Mouse (Mus musculus): ENCODE data around the gene Thsd4. TPM values are rescaled to one million over a fixed set of nuclear protein-coding genes. Genes with fewer than 3 reads are reported as not detected.
"Not testable (repeated sequence)": the region's sequence is repeated elsewhere in the genome, so short reads cannot be mapped to it uniquely, and the experiment has no call there.

Gene Thsd4
- total RNA-seq, 2 experiments from 2014 or later: 19.5 to 22.7 TPM

DNA sequence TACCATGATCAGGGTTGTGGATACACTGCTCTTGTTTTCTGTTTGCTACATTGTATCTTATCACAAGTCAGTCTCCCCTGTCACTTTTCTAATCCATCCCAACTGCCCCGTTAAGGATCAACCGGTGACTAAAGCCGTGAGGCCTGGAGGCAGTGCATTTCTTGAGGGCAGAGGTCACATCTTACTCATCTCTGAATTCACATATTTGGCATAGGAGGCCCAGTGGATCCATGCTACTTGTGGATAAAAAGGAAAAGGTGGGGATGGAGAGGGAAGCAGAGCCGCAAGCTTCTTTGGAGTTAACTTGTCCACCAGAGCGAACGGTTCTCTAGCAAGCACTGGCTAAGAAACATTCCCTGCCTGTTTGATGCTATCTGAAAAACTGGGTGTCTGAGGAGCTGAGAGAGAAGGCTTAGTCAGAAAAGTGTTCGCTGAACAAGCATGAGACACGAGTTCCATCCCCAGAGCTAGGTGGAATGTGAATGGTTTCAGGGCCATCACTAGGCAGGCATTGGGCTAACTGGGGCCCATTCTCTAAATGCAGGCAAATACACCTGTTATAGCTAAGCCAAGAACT, 211.0 kb downstream of the Thsd4 start:
- no peak for DNase-seq (ENCODE audit: low spot score in 2 of 2)

DNA sequence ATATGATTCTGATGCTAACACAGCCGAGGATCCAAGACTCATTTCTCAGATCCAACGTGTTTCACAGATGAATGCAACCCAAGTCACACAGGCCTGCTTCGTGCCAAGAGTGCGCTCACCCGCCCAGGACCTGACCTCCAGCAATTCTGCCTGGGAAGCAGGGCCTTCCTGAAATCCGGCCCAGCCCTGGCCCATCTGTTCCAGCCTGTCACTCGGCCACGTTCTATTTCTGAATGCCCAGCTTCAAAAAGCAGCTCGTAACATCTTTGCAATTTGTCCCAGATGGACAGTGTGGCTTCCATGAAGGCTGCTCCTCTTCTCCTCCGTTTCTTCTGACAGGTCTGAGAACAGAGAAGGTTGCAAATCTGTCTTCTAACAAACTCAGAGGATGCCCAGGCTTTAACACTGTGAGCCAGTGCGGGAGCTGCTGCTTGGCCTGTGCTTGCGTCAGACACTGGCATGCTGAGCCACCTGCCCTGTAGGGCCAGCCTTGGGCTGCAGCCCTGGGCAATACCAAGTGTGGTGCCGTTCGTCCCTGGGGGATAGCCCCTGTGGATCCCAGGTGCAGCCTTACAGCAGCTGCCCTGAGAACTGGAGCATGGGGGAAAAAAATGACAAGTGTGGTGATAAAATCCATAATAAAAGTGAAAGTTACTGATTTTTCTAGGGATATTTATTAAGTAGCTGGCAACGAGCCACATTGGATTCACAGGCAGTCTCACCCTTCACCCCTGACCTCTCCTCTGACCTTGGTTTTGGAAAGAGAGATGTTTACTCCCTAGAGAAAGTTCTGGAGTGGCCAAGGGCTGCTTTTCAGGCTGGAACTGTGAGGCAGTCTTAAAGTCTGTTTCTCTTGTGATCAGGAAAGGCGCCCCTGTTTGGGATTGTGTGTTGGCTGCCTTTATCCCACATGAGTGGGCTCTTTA, 211.8 kb downstream of the Thsd4 start:
- peak; percentile 32 to 37 for DNase-seq (ENCODE audit: low spot score in 2 of 2)

DNA sequence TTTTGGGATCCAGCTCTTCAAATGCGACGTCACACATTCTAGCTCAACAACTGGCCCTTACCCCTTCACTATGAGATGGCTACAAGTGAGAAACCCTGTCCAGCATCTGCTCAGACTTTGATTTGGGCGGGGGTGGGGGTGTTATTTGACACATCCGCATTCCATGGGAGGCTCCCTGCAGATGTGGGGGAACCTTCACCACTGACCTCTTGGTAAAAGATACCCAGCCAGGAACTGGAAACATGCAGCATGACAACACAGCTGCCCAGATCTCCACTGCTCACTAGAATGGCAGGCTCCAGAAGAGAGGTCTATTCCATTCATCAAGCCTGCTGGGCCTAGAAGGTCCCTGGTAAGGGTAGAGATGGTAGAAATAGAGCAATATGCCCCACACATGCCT, 213.7 kb downstream of the Thsd4 start:
- no peak for DNase-seq (ENCODE audit: low spot score in 2 of 2)

DNA sequence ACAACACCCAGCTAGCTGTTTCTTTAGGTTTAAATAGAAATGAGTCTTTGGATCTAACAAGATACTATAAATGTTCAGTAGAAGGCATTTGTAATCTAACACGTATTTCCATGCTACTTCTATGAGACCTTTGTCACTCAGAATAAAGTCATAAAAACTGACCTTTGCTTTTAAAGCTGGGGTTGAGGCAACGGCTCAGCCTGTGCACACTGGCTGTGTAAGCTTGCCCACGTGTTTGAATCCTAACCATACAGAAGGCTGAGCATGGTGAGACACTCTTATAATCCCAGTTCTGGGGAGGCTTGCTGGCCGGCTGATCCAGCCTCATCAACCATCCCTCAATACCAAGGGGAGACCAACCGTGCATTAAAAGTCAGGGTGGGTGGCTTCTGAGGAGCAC, 214.4 kb downstream of the Thsd4 start:
- no peak for DNase-seq (ENCODE audit: low spot score in 2 of 2)

DNA sequence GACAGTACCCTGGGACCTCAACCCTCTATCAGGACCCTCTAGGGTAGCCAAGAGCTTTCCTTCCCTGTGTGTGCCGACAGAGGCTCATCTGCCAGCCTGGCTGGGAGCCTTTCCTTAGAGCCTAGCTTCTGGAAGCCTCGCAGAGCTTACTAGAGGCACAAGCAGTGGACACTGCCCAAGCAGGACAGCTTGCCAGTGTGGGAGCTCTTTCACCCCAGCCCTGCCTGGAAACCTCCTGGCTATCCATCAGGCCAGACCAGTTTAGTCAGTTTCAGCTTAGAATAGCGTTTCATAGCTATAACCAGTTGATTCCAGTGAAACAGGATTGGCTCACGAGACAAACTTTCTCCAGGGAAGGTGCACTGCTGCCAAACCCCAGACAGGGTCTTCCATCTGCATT, 215.6 kb downstream of the Thsd4 start:
- no peak for DNase-seq (ENCODE audit: low spot score in 2 of 2)

DNA sequence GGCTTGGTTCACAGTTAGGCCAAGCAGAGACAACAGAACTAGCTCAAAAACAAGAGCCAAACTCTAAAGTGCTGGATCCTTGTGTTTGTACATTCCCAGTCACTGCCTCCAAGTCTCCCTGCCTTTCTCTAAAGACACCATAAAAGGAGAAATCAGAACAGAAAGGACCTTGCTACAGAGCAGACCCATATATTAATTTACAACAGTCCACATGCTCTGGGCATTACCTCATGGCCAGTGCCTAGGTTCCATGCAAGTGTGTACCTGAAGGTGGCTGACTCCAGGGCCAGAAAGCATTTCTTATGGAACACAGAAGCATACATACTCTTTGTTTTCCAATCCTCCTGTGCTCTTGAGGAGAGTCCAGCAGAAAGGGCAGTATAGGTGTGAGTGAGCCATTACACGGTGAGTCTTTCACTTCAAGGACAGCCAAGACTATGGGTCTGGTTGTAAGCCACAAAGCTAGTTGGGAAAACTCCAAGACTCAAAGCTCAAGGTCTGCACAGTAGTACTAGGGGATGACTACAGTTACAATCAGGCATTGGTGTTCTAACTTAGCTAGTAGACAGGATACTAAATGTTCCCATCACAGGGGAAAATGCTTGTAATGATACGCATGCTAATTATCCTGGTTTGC, 216.5 kb downstream of the Thsd4 start:
- DNase-seq (ENCODE audit: low spot score in 2 of 2): no peak

DNA sequence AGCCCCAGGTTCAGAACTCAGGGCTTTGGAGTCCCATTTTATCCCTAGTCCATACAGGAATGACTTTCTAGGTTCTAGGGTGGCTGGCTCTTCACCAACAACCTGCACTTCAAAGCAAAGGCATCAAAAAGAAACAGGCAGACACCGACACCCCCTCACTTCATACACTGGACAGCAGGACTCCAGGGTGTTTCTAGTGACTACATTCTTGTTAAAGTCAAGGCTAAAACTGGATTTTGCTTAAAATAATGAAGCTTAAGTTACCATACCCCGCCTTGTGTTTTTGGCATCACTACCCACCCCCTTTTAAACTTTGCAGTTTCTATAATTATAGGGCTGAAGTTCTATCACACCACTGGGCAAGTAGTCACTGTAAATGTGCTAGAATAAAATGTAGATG, 225.6 kb downstream of the Thsd4 start:
- DNase-seq (ENCODE audit: low spot score in 2 of 2): no peak

DNA sequence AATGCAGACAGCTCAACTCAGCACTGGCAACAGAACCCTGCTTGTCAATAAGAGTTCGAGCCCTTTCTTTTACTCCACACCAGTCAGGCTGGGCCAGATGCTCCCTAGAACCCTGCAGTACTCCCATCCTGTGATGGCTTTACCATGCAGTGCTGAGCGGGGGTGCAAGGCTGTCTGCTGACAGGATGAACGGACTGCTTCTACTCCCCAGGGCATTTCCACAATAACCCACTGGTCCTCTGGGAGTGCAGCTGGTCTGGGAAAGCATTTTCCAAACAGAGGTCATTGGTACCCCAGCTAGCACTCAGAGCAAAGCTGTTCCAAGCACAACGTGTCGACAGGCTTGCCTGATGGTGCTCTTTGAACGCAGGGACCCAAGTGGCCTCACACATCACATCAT, 226.6 kb downstream of the Thsd4 start:
- no peak for DNase-seq (ENCODE audit: low spot score in 2 of 2)

DNA sequence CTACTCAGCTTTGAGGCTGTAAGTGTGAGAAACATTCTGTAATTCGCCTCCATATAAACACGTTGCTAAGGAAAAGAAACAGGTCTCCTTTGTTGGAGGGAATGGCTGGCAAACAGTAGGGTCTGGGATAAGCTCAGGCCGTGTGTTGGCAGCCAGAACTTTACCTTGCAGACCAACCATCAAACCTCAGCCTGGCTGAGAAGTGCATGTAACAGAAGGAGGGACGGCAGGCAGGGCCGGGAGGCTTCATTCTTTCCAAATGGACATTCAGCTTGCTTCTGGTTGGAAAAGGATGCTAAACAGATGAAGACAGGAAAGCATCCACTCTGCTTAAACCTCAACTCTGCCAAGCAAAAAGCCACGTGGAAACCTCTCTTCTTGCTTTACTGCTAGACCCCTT, 228.7 kb downstream of the Thsd4 start:
- DNase-seq (ENCODE audit: low spot score in 2 of 2): no peak

DNA sequence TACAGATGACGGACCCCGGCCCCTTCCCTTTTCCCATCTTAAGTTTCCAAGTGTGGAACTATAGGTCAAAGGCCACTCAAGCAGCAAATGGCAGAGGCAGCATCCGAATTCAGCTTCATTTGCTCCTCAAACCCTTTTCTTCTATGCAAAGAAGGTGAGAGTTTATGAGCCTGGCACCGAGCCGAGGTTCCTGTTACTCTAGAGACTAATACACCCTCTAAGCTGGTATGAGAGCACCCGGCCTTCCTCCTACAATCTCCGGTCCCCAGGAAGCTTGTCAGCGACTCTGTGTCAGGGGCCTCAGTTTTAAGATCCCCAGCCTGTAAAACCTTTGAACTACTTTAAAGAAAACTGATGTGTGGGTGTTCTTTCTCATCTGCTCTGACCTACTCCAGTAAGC, 231.1 kb downstream of the Thsd4 start:
- DNase-seq (ENCODE audit: low spot score in 2 of 2): no peak

DNA sequence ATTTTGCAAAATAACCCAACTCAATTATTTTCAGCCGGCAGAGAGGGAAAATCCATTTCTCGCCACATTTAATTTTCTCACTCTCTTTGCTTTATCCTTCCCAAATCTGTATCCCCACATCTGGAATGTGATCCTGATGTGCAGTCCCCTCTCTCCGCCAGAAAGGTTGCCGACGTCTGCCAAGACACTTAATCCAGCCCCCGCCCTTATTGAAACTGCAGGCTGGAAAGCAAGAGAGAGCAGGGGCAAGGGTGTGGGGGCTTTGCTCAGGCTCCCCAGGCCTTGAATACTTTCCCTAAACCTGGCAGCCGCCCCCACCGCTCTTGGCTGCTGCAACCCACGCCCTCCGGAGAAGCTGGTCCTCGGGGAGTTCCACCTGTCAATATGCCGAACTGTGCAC, 233.1 kb downstream of the Thsd4 start:
- no peak for DNase-seq (ENCODE audit: low spot score in 2 of 2)

DNA sequence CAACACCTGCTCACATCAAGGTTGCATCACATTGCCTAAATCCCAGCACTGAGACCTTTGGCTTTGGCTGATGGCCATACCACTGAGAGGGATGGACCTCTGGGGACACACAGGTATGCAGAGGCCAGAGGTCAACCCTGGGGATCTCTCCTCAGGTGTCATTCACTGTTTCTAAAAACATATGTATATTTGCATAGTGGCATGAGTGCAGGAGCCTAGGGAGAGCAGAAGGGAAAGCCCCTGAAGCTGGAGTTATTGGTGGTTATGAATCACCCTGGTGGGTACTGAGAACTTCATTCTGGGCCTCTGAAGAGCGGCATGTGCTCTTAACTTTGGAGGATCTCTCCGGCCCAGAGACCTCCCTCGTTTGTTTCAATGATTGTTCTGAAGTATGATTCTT, 235.5 kb downstream of the Thsd4 start:
- DNase-seq (ENCODE audit: low spot score in 2 of 2): no peak

DNA sequence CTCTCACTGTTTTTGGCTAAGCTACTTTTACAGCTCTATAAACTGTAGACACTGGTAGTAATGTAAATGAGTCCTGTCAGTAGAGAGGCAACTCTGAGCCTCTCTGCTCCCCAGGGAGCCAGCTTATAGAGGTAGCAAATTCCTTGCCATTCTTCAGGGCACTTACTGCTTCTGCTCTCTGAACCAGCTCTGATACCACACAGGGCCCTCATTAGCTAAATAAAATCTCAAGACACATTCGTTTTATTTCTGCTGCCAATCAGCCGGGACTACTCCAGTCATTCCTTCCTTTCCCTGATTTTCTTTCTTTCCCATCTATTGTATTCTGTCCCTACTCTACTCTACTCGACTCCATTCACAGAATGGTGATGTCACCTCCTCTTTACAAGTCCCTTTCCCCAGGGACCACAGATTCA, 236.8 kb downstream of the Thsd4 start:
- no peak for DNase-seq (ENCODE audit: low spot score in 2 of 2)

DNA sequence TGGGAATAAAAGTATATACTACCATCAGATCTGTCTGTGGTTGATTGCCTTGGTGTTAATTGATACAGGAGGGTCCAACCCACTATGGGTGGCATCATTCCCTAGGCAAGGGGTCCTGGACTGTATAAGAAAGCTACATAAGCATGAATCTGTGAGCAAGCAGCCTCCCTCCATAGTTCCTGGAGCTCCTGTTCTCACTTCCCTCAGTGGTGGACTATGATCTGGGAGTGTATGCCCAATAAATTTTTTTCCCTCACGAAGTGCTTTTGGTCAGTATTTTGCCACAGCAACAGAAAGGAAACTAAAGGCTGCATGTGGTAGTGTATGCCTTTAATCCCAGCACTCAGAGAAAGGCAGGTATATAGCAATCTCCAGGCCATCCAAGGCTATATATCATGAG, 237.5 kb downstream of the Thsd4 start:
- no peak for DNase-seq (ENCODE audit: low spot score in 2 of 2)

DNA sequence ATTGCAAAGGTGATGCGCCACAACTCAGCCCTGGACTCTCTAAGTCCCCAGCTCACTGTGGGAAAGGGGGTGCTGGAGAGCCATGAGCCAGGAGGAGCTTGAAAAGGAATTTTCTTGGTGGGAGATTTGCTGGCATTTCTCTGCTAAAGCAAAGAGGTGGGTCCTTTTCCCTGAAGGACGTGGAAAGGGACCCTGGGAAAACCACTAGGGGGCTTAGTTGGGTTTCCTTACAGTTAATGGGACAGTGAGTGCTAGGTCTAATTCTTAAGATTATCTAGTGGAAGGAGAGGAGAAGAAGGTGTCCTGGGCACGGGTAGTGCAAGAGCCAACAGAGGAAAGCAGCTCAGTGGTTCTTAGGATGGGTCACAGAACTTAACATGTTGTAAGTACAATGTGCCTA, 238.3 kb downstream of the Thsd4 start:
- DNase-seq (ENCODE audit: low spot score in 2 of 2): no peak

DNA sequence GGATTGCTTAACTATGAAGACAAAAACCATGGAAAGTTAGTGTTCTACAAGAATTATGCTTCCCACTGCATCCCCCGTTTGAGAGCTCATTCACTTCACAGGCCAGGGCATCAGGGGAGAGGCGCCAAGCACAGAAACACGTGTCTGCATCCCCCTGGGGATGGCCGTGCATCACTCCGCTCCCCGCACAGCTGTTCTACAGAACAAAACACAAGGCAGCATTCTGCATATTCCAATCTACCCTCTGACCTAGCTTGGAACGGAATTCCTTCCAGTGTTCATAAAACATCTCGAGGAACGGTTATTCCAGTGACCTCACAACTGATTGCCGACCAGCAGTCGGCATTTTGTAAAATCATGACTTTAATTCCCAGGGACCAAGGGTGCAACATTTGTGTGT, 240.6 kb downstream of the Thsd4 start:
- DNase-seq (ENCODE audit: low spot score in 2 of 2): no peak

DNA sequence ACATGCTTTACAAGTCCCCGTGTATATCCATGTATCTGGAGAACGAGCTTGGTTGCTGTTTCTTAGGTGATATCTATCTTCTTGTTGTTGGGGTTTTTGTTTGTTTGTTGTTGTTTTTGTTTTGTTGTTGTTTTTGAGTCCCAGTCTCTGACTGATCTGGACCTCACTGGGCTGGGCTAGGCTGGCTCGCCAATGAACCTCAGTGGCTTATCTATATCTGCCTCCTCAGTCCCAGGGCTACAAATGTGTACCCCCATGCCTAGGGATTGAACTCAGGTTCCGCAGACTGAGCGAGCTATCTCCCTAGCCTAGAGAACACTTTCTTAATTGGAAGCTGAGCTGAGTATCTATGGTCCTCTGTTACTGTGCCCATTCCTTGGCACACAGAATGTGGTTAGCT, 241.1 kb downstream of the Thsd4 start:
- DNase-seq (ENCODE audit: low spot score in 2 of 2): no peak

DNA sequence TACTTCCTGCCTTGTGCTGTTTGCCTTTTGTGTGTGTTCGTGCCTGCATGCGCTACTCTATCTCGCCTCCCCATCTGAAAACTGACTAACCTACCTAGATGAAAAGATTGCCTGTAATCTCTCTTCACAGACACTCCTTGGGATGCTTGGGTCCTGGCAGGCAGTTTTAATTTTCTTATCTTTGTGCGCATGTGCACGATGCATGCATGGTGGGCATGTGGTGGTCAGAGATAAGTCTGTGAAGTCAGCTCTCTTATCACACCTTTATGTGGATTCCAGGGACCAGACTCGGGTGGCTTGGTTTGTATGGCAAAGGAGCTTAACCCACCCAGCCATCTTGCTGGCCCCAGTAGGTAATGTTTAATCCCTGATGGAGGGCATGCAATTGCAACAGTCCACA, 242.3 kb downstream of the Thsd4 start:
- no peak for DNase-seq (ENCODE audit: low spot score in 2 of 2)

DNA sequence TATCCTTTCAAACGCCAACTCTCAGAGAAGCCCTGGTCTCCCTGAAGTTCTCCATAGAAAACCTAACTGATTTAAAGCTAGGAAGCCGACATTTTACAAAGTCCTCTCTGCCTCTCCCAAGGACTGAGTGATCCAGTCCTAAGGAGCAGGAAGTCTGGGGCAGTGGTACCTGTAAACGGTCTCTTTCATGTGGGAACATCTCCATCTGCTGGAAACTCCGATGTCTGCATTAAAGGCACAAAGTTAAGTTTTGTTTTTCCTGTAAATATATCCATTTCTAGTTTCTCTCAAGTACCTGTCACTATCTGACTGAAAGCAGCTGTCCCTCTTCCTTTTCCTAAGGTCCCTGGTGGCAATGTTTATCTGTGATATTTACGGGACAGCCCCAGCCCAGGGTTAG, 245.5 kb downstream of the Thsd4 start:
- DNase-seq (ENCODE audit: low spot score in 2 of 2): peak; percentile 26

DNA sequence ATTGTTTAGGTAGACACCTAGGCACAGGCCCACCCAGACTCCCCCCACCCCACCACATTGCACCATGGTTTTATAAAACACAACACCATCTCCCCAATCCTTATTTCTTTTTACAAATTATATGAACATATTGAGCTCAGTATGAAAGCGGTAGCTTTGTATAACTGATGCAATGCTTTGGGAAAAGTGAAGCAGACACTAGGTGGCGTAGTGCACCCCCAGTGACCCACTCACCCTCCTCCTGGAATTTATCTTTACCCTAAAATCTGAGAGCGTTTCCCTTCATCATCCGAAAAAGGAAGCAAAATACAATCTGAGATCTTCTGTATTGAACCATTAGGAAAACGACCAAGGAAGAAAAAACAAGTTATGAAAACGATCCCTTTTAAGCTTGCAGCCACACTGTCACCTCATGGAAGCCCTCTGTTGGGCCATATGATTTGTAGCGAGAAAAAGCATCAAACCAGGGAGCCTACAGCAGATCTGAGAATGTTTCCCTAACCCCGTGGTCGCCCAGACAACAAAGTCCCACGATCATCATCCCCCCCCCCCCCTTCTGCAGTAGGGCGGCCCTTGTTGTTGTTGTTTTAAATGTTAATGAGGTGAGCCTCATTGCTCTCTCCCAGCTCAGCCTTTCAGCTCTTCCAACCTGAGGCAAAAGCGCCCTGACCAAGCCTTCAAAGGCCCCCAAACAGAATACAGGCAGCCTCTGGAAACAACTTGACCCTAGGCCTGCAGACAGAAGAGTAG, 246.3 kb downstream of the Thsd4 start:
- DNase-seq (ENCODE audit: low spot score in 2 of 2): peak; percentile 36 to 48

DNA sequence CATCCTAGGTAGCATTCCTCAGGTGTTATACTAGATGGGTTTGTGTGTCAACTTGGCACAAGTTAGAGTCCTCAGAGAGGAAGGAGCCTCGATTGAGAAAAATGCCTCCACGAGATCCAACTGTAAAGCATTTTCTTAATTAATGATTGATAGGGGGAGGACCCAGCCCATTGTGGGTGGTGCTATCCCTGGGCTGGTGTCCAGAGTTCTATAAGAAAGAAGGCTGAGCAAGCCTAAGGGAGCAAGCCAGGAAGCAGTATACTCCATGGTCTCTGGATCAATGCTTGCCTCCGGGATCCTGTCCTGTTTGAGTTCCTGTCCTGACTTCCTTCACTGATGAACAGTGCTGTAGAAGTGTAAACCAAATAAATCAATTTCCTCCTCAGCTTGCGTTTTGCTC, 247.3 kb downstream of the Thsd4 start:
- no peak for DNase-seq (ENCODE audit: low spot score in 2 of 2)

DNA sequence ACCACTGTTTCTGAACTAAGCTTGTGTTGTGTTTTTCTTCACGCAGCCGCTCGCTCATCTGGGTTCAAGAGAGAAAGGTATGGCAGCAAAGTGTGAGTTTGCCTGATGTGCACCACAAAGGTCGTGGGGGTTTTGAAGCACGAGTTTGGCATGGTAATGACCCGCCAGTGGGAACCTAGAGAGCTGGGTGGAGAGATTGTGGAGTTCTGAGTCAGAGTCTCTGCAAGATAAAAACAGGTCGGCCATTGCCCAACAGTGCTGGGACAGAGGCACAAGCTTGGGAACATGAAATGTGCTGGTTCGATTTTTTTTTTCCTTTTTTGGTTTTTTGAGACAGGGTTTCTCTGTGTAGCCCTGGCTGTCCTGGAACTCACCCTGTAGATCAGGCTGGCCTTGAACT, 249.5 kb downstream of the Thsd4 start:
- DNase-seq (ENCODE audit: low spot score in 2 of 2): not testable (repeated sequence)

All from layer of hippocampus, postnatal 10 days (tissue).